Mouse (Mus musculus) thymus, adult 2 months (tissue): ENCODE results near the gene Lgr5.

ENCODE experiments used
- CTCF ChIP-seq: fragments of 200-500 bp; IDR thresholded peaks from 2 replicates; pipeline ENCODE4 v1.5.1; 2012; ENCODE audit warnings: mild to moderate bottlenecking, control low read depth, low read length, moderate library complexity, borderline replicate concordance; ENCODE audit not compliant: control insufficient read depth, poor library complexity, insufficient read depth; ENCODE audit errors: extremely low read depth
- POLR2A ChIP-seq: fragments of 200-500 bp; IDR thresholded peaks from 2 replicates; pipeline ENCODE4 v1.6.1; 2012; ENCODE audit warnings: mild to moderate bottlenecking, low read length, control low read depth, moderate library complexity; ENCODE audit not compliant: control insufficient read depth, poor library complexity, insufficient read depth; ENCODE audit errors: extremely low read depth

GRCm38 (mm10) chr10:115478441-115479141 lies 109.0 kb downstream of the Lgr5 start:
- no peak for TF ChIP-seq POLR2A
- no peak for TF ChIP-seq CTCF
